Mouse (Mus musculus) adrenal gland, postnatal 36 days (tissue): ENCODE measurements at regions not wholly inside any gene's neighbourhood (a gene's known extent, or its start where the extent isn't known, plus 50 kb on each side); places are given as distances from the start of the nearest gene placed in this dataset.
"Not testable (repeated sequence)": the region's sequence is repeated elsewhere in the genome, so short reads cannot be mapped to it uniquely, and the experiment has no call there.

ENCODE experiments used
- DNase-seq, 2 experiments: peaks; one replicate each; pipeline ENCODE4 v3.0.0; 2021; ENCODE audit warnings: mixed read lengths in 1 of 2

GRCm38 (mm10) chr12:14242720-14243119 is 90.9 kb upstream of the Fam84a start:
- DNase-seq: not testable (repeated sequence)

- DNase-seq: no peak
These were observed 85.8 kb upstream of the Fam84a start for GRCm38 (mm10) chr12:14237699-14238098.

- DNase-seq: no peak
These were observed 83.5 kb upstream of the Fam84a start for GRCm38 (mm10) chr12:14235351-14235750.

- DNase-seq: no peak
These were observed 60.8 kb upstream of the Fam84a start for GRCm38 (mm10) chr12:14212618-14213017.

GRCm38 (mm10) chr12:14209881-14210280 is 58.0 kb upstream of the Fam84a start:
- DNase-seq: no peak

GRCm38 (mm10) chr12:14207288-14207687 is 55.4 kb upstream of the Fam84a start:
- DNase-seq: no peak

GRCm38 (mm10) chr12:14204491-14204890 is 52.6 kb upstream of the Fam84a start:
- DNase-seq: no peak
